19 mouse cellular contexts compared by ENCODE assay signal in genomic region chr4:107858995-107859394, GRCm38 (mm10). TPM values are rescaled to one million over a fixed set of nuclear protein-coding genes. Genes with fewer than 3 reads are reported as not detected.
A peak's percentile ranks its signal among the peaks of the same experiment; 100 is the strongest.
DNase-seq lines count a peak whose midpoint lies in the region; ATAC-seq lines count a peak whose summit lies in the region.
"Had no signal": no experiment of that assay in that cellular context is flagged by ENCODE, and none has a peak within 500 bp of the region (broad histone marks: within the 10 kb centered on the region; RNA-seq: fewer than 3 reads in every experiment).

No protein-coding gene starts in this region.

- DNase-seq in layer of hippocampus, adult 9-11 months: peak; percentile 43
- no peak for DNase-seq in layer of hippocampus, postnatal 10 days (ENCODE audit: low spot score in 2 of 2)
- DNase-seq in midbrain, embryonic 11.5 days (ENCODE audit: low spot score, missing footprints): peak; percentile 62
- no peak for DNase-seq in midbrain, embryonic 10.5 days (ENCODE audit: low spot score)
- DNase-seq: adrenal gland, adult 2 months; adrenal gland, adult 8-10 months; adrenal gland, postnatal 10 days; adrenal gland, postnatal 14 days; adrenal gland, postnatal 25 days; adrenal gland, postnatal 36 days; B cell, adult 2 months; cerebellum, adult 11 months; cerebellum, adult 11-12 months; cerebellum, adult 18-20 months had no signal

- no peak overlapping the region for H3K4me2 ChIP-seq in midbrain, embryonic 11.5 days

- peaks cover 19% of the 10 kb centered on the region for H3K36me3 ChIP-seq in midbrain, embryonic 11.5 days (ENCODE audit: control insufficient read depth, insufficient read depth, low read length)
- H3K36me3 ChIP-seq in midbrain, embryonic 10.5 days: peaks cover 97% of the 10 kb centered on the region

- H3K9me3 ChIP-seq in midbrain, embryonic 11.5 days (ENCODE audit: control insufficient read depth, low read length): no peaks in the 10 kb centered on the region
- no peaks in the 10 kb centered on the region for H3K9me3 ChIP-seq in midbrain, embryonic 10.5 days (replicated peaks)
- H3K9me3 ChIP-seq: G1E had no signal

- no peaks in the 10 kb centered on the region for H3K4me1 ChIP-seq in midbrain, embryonic 11.5 days (ENCODE audit: control insufficient read depth, insufficient read depth, low read length)
- no peaks in the 10 kb centered on the region for H3K4me1 ChIP-seq in midbrain, embryonic 10.5 days

- ATAC-seq in midbrain, embryonic 11.5 days (ENCODE audit: low FRiP score): no peak
- ATAC-seq: activated CD4-positive, CD25-positive, alpha-beta regulatory T cell, adult 4 months; CD4-positive, CD25-positive, alpha-beta regulatory T cell, adult 4 months; Patski had no signal

- H3K27me3 ChIP-seq in midbrain, embryonic 11.5 days (ENCODE audit: control insufficient read depth, insufficient read depth, low read length): no peaks in the 10 kb centered on the region
- no peaks in the 10 kb centered on the region for H3K27me3 ChIP-seq in midbrain, embryonic 10.5 days (ENCODE audit: low read depth, poor library complexity, severe bottlenecking)
- H3K27me3 ChIP-seq: CH12.LX, Patski had no signal

- no peak overlapping the region for H3K27ac ChIP-seq in midbrain, embryonic 11.5 days (ENCODE audit: low read depth, low read length)
- H3K27ac ChIP-seq in midbrain, embryonic 10.5 days (replicated peaks): no peak overlapping the region

- 91% methylated on average over 7 of the region's 7 CpGs for WGBS in midbrain, embryonic 11.5 days
- WGBS in midbrain, embryonic 10.5 days: 89% methylated on average over 7 of the region's 7 CpGs

- no peak overlapping the region for H3K4me3 ChIP-seq in midbrain, embryonic 11.5 days (ENCODE audit: low read depth, low read length)
- no peak overlapping the region for H3K4me3 ChIP-seq in midbrain, embryonic 10.5 days

- no peak overlapping the region for H3K9ac ChIP-seq in midbrain, embryonic 11.5 days (ENCODE audit: low read length)

RNA-seq across cellular contexts. Expression of gene Magoh, which starts 20.6 kb away (rescaled TPM):
- total RNA-seq in layer of hippocampus, postnatal 10 days (2021): 10 to 100 TPM; 46.5 to 51.9 TPM
- polyA plus RNA-seq in midbrain, embryonic 11.5 days (2014; fragmentation: Nextera tagmentation; extraction: Ambion mirVana): 268 and 272 TPM in 2 replicates
- polyA plus RNA-seq in midbrain, embryonic 10.5 days (2016; fragmentation: Nextera tagmentation; extraction: Ambion mirVana): 219 and 263 TPM in 2 replicates

RNA-seq across cellular contexts. Expression of gene 0610037L13Rik, which starts 30.6 kb away (rescaled TPM):
- 10 to 100 TPM; 65.2 to 73.8 TPM for total RNA-seq in layer of hippocampus, postnatal 10 days (2021)
- polyA plus RNA-seq in midbrain, embryonic 11.5 days (2014; fragmentation: Nextera tagmentation; extraction: Ambion mirVana): 130 and 134 TPM in 2 replicates
- 113 TPM in 2 replicates for polyA plus RNA-seq in midbrain, embryonic 10.5 days (2016; fragmentation: Nextera tagmentation; extraction: Ambion mirVana)

RNA-seq across cellular contexts. Expression of gene Lrp8, which starts 56.9 kb away (rescaled TPM):
- total RNA-seq in layer of hippocampus, postnatal 10 days (2021): 100 to 1,000 TPM; 171 TPM
- polyA plus RNA-seq in midbrain, embryonic 11.5 days (2014; fragmentation: Nextera tagmentation; extraction: Ambion mirVana): 21.3 and 21.4 TPM in 2 replicates
- polyA plus RNA-seq in midbrain, embryonic 10.5 days (2016; fragmentation: Nextera tagmentation; extraction: Ambion mirVana): 10.4 and 15.0 TPM in 2 replicates

Comparison
In these comparisons a context has a peak if more than half of its experiments do, and no peak if none do; other contexts are left out.
1. DNase-seq: peak in layer of hippocampus, adult 9-11 months (single experiment) and midbrain, embryonic 11.5 days (single experiment); none in layer of hippocampus, postnatal 10 days (0 of 2) and midbrain, embryonic 10.5 days (single experiment).